Mouse (Mus musculus): ENCODE data around the gene Adora2b.
A peak's percentile ranks its signal among the peaks of the same experiment; 100 is the strongest.
"Not testable (repeated sequence)": the region's sequence is repeated elsewhere in the genome, so short reads cannot be mapped to it uniquely, and the experiment has no call there.

Gene Adora2b

GRCm38 (mm10) chr11:62263599-62263998 lies 14.8 kb downstream of the Adora2b start:
- no peak for DNase-seq (ENCODE audit: extremely low read depth, insufficient read length, low spot score)

DNA sequence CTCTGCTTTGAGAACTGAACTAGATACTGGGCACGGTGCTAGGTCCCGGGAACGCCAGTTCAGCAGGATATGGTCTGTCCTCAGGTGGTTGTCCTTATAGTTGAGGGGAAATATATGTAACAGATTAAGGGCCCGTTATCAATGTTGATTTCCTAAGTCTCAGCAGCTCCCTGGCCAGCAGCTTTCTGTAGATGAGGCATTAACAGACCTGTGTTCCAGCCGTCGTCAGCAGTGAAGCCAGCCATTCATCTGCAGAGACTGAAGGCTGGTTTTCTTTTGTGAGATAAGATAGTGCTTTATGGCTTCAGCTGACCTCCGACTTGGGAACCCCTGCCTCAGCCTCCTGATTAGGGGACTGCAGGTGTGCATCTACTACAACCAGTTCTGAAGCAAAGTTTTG lies 15.2 kb downstream of the Adora2b start:
- no peak for DNase-seq (ENCODE audit: extremely low read depth, insufficient read length, low spot score)

DNA sequence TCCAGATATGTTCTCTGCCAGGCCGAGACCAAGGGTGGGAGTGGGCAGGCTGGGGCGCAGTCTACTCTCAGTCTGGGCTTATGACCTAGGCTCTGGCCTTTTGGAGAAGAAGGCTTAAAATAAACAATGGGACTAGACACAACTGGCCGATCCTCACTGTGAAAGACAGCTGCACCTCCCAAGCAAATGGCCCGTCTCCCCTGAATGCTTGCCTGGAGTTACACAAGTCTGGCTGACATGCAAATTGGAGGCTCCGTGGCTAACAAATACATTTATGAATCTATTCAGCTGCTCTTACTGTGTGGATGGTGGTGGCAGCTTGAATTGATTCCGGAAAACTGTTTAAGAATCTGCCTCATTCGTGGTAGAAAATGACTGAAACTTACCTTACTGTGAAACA lies 16.9 kb downstream of the Adora2b start:
- DNase-seq (ENCODE audit: extremely low read depth, insufficient read length, low spot score) = no peak

- DNase-seq (ENCODE audit: extremely low read depth, insufficient read length, low spot score) = no peak
Observed at GRCm38 (mm10) chr11:62266466-62267214, 17.9 kb downstream of the Adora2b start.

DNA sequence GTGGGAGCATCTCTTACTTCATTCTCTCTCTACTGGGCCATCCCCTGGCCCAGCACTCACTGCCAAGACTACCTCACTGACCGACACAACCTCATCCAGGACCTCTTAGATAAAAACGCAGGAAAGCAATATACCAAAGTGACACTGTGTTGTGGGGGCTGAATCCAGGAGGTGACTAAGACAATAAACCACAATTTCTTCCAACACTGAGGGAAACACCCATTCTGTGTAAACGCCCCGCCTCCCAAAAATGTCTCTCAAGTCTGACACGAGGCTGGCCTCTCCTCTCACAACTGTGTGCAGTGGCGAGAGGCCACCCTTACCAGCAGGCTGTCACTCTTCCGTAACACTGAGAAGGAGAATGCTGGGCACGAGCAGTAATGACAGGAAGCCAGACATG lies 19.6 kb downstream of the Adora2b start:
- DNase-seq (ENCODE audit: extremely low read depth, insufficient read length, low spot score) = no peak

DNA sequence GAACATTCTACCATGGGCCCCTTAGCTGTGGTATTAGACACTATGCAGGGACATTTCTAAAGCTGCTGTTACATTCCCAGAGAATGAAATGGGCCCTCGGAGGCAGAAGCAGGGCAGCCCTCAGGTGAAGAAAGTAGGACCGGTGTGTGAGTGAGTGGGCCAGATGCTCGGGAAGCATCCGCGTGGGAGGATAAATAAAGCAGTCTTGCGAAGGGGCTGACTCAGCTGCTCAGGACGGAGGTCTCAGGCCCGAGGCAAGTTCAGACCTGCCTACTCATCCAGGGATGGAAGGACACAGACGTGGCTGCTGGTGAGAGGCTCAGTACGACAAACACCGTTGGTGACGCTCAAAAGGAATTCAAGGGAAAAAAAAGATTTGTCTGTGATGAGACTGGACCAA lies 20.3 kb downstream of the Adora2b start:
- DNase-seq (ENCODE audit: extremely low read depth, insufficient read length, low spot score) = no peak

DNA sequence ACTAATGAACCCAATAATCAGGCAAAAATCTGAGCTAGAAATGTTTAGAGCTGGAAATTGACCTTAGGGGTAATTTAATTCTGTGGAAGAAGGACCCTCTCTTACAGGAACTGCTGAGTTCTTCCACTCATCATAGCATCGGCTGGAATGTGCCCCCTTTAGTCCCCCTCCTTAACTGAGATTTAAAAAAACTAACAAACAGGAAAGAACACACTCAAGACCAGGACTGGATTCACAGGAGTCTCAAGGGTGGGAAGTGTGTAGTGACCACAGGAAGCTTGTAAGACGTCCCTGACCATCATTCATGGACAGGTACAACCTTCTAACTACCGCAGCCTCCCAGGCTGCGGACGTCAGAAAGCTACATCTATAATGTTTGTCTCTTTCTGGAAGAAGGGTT lies 22.1 kb downstream of the Adora2b start:
- DNase-seq (ENCODE audit: extremely low read depth, insufficient read length, low spot score) = no peak

DNA sequence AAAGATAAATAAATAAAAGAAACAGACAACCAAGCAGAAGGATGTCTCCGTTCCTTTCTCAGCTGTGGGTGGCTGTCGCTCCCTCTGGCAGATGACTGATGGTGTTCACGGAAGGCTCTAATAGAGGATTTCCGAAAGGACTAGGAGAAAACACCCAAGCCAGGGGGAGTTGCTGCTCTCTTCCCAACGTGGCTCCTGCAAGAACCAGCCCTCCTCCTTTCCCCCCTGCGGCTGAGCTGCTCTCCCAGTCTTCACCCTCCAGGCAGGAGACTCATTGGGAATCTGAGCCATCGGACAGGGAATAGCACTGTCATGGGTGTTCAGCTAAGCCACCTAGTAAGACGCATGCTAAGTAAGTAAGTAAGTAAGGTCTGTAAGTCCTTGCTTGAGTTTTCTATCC lies 28.3 kb downstream of the Adora2b start:
- no peak for DNase-seq (ENCODE audit: extremely low read depth, insufficient read length, low spot score)

DNA sequence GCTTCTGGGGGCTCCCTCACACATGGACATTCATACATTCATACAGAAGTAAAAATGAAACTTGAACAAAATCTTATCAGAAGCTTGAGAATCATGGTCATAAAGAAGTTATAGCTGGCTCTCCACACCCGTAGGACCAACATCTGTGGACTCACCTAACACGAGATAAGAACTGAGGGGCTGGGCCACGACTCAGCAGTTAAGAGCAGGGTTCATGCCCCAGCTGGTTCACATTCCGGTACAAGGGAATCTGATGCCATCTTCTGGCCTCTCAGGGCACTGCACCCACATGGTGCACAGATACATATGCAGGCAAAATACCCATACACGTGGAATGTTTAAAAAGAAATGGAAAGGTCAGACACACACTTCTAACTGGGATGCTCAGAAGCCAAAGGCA lies 29.2 kb downstream of the Adora2b start:
- DNase-seq (ENCODE audit: extremely low read depth, insufficient read length, low spot score) = peak; percentile 38

DNA sequence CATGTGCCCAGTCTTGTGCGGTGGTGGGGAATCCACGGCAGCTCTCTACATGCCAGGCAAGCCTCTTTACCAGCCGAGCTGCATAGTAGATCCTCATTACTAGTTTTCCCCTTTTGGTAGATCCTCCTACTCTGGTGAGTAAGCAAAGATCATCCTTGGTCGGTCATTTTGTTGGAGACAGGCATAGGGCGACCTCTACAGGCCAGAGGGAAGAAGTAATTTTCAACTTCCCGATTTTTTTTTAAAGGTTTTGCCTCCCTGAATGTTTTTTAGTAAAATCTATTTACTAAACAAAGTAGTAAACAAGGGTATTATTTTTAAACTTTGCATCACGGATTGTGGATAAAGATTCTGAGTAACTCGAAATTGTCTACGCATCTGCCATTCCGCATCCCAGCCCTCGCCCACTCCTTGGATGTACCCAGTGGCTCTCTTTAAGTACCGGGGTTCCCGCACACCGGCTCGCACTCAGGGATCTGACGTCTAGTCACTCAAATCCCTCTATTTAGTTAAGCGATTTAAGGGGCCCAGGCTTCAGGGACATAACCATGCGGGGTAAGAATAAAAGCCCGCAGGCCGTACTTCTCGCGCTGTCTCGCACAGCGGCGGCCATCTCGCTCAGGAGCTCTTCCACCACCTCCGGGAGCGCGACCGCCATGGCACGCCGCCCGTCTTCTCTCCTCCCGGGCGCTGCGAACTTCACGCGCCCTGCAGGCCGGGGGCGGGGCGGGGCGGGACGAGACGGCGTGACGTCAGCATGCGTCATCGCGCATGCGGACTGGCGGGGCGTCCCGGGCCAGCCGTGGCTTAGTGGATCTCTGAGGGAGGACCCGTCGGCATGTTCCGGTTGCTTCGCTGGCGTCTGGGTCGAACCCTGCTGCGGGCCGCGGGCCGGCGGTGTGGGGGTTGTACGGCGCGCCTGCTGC lies 32.2 kb downstream of the Adora2b start, which contains the start of the genes Zswim7 and Ttc19:
Gene Zswim7, minus strand, starts transcription at position 701 of the 926 bp plus-strand sequence.
Gene Ttc19, plus strand, starts transcription at position 799 of the 926 bp plus-strand sequence.
- DNase-seq (ENCODE audit: extremely low read depth, insufficient read length, low spot score) = peak; percentile 95

DNA sequence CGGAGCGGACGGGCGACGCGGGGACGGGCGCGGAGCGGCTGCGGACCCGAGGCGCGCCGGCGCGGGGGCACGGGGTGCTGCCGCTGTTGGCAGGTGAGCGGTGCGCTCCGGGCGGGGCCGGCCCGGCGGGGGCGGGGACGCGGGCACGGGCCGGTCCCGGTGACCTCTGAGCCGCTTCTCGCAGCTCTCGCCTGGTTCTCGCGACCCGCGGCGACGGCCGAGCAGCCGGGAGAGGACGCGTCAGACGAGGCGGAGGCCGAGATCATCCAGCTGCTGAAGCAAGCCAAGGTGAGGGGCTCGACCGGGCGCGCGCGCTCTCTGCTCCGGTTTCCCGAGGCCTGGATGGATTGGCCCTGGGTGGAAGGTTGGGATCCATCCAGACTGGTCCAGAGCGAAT lies 32.8 kb downstream of the Adora2b start:
- peak; percentile 82 for DNase-seq (ENCODE audit: extremely low read depth, insufficient read length, low spot score)

GRCm38 (mm10) chr11:62284020-62284419 lies 35.2 kb downstream of the Adora2b start:
- not testable (repeated sequence) for DNase-seq (ENCODE audit: extremely low read depth, insufficient read length, low spot score)

GRCm38 (mm10) chr11:62285020-62285419 lies 36.2 kb downstream of the Adora2b start:
- DNase-seq (ENCODE audit: extremely low read depth, insufficient read length, low spot score) = no peak

DNA sequence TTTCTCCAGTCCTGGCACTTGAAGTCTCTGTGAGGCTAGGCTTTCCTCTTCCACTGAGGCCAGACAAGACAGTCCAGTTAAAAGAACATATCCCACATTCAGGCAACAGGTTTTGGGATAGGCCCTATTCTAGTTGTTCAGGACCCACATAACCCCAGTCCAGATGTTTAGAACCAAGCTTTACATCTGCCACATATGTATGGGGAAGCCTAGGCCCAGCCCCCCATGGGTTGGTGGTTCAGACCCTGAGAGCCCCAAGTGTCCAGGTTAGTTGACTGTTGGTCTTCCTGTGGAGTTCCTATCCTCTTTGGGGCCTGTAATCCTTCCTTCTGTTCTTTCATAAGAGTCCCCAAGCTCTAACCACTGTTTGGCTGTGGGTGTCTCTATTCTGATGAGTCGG lies 38.9 kb downstream of the Adora2b start:
- DNase-seq (ENCODE audit: extremely low read depth, insufficient read length, low spot score) = no peak

GRCm38 (mm10) chr11:62294121-62294520 lies 45.3 kb downstream of the Adora2b start:
- DNase-seq (ENCODE audit: extremely low read depth, insufficient read length, low spot score) = no peak

DNA sequence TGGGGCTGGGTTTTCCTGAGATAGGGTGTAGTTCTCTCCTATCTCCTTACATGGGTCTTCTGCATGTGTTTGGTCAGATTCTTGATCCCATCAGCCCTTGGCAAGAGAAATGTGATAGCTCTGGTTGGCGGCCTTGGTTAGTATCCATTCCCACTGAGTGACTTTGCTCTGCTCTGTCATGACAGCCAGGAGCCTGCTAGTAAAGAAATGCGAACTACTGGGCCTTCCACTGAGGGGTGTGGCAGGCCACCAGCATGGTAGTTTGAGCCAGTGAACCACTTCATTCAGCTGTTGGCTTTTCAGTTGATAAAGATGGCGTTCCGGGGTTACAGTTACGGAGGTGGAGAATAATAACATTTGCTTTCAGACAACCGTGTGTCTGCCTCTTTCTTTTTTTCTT lies 50.1 kb downstream of the Adora2b start:
- no peak for DNase-seq (ENCODE audit: extremely low read depth, insufficient read length, low spot score)

DNA sequence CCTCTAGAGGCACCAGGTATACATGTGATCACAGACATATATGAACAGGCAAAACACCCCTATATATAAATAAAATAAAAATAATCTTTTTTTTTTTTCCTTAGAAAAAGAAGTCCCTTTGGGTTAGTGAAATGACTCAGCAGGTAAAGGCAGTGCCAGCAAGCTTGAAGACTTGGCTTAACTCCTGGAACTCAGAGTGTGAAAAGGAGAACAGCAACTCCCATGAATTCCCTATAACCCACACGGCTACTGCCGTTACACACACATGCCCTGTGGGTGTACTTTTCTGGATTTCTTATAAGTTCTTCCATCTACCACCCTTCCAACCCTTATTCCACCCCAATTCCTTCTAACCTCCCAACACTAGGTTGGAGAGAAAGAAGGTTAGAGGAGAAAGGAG lies 57.1 kb downstream of the Adora2b start:
- peak; percentile 35 for DNase-seq (ENCODE audit: extremely low read depth, insufficient read length, low spot score)

DNA sequence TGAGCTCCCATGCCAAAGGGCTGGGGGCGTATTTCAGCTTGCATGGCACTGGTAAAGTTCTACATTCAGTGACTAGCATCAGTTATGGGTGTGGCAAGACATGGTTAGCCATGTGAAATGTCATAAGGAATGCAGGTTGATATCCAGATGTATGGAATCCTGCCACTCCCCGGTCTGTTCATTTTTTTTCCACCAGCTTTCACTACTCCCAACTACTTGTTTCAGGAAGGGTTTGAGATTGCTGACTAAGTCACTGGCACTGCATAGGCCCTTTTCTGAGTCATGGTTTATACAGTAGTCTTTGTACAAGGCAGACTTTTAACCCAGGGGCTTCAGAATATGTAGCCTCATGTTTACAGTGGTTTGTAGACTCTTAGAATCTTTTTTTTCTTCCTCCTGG lies 60.5 kb downstream of the Adora2b start:
- no peak for DNase-seq (ENCODE audit: extremely low read depth, insufficient read length, low spot score)

DNA sequence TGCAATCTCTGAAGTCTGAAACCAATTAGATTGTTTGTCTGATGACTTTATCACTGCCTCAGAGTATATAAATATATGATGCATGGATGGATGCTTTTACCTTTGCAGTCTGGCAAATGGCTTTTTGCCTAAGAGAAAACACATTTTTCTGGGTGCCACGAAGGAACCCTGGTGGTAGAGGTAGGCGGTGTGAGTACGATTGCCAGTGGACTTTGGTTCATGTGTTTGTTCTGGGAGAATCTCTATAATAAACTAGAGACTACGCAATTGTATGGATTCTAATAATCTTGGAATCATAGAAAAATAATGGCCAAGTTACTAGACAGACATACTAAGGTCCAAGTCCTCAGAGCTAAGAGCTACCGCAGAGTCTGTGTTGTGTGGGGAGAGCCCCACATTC lies 66.2 kb downstream of the Adora2b start:
- no peak for DNase-seq (ENCODE audit: extremely low read depth, insufficient read length, low spot score)

Data from 3134 (cell line).